Mouse (Mus musculus) CD4-positive helper T cell, adult 2 months (primary cell): ENCODE measurements around the gene Cnnm3.

Source experiments
- DNase-seq: peaks from one replicate; pipeline ENCODE4 v3.0.0-alpha.2; 2012; ENCODE audit warnings: low read depth, missing footprints, low spot score

The Cnnm3 gene

DNA sequence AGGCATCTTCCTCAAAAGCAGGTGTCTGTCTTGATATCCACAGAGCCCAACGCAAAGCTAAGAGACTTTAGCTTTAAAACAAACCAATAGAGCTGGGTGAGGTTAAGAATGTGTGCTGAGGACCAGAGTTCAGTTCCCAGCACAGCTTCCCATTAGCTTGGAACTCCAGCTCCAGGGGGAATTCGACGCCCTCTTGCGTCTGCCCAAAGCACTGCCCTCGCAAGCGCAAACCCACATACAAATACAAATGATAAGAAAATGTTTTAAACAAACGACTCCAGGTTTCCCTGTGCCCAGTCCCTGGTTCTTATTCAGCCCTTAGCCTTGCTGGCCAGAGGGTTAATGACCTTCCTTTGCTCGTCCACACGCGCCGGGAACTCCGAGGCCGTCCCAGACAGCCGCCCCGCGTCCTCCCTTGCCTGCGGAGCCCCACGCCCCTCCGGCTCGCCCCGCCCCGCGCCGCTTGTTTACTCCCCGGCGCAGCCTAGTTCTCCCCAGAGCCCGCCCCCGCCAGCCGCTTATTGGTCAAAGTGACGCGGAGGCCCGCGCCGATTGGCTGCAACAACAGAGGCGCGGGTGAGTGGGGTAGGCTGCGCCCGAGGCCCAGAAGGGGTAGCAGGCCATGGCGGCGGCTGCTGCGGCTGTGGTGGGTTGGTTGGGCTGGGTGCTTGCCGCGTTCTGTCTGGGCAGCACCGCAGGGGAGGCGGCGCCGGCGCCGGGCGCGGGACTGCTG lies at the start of gene Cnnm3:
Gene Cnnm3 (plus strand): TSS at position 579 of the 733 bp plus-strand sequence.
- DNase-seq = peak; percentile 98

- DNase-seq = no peak
These were observed 46.0 kb upstream of the Cnnm3 start for GRCm38 (mm10) chr1:36465641-36466160.

GRCm38 (mm10) chr1:36467446-36467845 lies 44.2 kb upstream of the Cnnm3 start:
- DNase-seq = no peak

- DNase-seq = no peak
These were observed 41.7 kb upstream of the Cnnm3 start for GRCm38 (mm10) chr1:36469811-36470444.

DNA sequence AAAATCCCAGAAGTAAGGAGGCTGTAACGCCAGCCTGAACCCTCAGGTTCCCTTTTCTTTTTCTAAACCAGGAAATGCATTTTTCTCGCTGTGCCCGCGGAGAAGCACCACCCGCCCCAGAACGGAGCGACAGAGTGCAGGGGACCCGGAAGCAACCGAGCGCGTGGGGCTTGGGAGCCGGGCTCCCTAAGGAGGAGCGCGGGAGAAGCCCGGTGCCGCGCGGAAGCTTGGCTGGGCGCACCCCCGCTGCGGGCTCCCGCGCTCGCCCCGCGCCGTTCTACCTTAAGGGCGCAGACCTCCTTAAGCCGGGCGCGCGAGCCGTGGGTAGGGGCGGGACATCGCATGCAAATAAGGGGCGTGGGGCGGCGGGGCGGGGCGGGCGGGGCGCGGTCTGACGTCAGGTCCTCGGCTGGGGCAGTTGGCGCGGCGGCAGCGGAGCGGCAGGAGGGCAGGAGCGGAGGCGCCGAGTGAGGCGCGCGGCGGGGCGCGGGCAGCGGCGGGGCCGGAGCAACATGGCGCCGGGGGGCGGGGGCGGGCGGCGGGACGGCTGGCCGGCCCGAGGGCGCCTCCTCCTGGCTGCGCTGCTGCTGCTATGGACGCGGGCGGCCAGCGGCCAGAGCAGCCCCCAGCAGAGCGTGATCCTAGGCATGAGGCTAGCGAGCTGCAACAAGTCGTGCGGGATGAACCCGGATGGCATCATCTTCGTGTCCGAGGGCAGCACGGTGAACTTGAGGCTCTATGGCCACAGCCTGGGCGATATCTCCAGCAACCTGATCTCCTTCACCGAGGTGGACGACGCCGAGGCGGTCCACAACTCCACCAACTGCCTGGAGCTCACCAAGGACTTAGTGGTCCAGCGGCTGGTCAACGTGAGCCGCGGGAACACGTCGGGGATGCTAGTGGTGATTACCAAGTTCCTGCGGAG lies 40.2 kb upstream of the Cnnm3 start, which contains the start of gene Cnnm4:
Gene Cnnm4 (plus strand): TSS at position 440 of the 925 bp plus-strand sequence.
- DNase-seq = peak; percentile 89

DNA sequence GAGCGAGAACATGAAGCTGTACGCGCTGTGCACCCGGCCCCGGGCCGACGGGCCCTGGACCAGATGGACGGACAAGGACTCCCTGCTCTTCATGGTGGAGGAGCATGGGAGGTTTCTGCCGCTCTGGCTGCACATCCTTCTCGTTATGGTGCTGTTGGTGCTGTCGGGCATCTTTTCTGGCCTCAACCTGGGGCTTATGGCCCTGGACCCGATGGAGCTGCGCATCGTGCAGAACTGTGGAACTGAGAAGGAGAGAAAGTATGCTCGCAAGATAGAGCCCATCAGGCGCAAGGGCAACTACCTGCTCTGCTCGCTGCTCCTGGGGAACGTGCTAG lies 39.6 kb upstream of the Cnnm3 start:
- no peak for DNase-seq

DNA sequence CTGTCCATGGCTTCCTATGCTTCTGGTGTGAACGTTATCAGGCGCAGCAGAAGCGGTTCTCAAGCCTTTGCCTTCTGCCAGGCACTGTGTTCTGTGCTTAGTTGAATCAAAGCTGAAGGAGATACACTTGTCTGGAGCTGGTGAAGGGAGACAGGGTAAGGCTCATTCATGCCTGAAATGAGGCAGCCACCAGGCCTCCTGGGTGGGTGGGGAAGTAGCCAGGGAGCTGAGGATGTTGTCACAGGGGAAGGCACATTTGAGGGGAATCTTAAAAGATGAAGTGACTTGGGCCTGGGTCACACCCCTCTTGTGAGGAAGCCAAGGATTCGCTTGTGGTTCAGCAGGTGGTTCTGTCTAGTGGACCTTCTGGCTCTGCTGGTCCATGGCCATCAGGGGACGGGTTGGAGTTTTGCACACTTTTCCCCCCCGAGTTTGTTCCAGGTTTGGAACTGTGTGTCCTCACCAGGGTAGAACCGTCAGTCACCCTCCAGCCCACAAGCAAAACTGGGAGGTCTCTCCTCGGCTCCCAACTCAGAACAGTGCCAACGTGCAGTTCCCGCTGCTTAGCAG lies 38.4 kb upstream of the Cnnm3 start:
- DNase-seq = no peak

GRCm38 (mm10) chr1:36474646-36475045 lies 37.0 kb upstream of the Cnnm3 start:
- DNase-seq = no peak

DNA sequence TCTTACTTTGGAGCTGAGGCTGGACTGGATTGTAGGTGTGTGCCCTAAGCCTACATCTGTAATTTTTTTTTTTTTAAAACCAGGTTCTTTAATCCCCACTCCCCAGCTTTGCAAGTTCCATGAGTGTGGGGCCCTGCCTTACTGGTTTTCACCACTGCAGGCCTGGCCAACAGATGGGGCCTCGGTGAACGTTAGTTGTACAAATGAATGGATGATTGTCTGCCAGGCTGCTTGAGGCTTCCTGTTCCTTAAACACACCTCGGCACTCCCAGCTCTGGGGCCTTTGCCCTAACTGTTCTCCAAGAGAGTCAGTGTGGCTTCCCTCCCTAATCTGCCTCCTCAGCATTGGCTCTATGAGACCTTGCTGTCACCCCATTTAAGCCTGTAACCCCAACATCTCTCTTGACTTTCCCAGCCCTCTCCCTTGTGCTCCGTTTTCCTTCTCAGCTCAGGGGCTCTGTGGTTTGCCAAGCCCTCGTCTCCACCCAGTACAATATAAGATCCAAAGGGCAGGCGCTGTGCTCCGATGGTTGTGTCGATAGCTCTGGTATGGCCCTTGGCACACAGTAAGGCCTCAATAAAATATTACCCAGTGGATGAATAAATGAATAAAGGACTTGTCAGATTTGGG lies 36.1 kb upstream of the Cnnm3 start:
- DNase-seq = no peak

DNA sequence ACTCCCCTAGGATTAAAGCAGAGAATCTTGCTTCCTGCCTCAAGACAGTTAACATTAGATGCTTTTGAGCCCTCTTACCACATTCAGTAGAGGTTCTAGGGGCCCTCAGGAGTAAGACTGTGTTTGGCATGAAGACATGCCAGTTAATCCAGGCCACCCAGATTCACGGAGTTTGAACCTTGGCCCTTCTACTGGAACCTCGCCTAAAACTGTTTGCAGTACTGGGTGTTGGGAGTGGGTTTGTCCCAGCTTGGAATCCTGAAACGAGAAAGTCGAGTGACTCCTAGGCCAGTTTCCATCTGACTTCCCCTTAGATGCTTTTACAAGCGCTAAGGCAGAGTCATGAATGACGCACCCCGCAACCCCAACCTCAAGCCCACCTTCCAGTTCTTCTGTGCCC lies 35.2 kb upstream of the Cnnm3 start:
- no peak for DNase-seq

- DNase-seq = no peak
These were observed 33.3 kb upstream of the Cnnm3 start for GRCm38 (mm10) chr1:36478343-36478795.

GRCm38 (mm10) chr1:36479903-36480899 lies 31.5 kb upstream of the Cnnm3 start:
- DNase-seq = no peak

DNA sequence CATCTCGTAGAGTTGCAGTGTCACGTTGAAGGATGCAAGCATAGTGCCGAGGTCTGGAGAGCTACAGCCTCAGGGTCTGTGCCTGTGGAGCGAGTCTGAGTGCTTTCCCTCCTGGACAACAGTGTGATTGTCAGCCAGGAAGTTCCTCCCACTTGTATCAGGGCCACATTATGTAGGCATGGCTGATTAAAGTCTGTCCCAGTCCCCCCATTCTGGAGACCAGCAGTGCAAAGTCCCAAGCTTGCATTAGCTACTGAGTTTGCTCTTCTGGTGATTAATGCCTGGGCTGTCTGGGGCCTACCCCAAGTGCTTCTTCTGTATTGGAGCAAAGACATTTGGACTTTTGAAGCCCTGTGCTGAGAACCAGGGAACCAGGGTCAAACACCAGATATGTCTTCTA lies 27.8 kb upstream of the Cnnm3 start:
- DNase-seq = no peak

GRCm38 (mm10) chr1:36485080-36485479 lies 26.6 kb upstream of the Cnnm3 start:
- DNase-seq = no peak

GRCm38 (mm10) chr1:36487111-36487510 lies 24.6 kb upstream of the Cnnm3 start:
- DNase-seq = no peak

DNA sequence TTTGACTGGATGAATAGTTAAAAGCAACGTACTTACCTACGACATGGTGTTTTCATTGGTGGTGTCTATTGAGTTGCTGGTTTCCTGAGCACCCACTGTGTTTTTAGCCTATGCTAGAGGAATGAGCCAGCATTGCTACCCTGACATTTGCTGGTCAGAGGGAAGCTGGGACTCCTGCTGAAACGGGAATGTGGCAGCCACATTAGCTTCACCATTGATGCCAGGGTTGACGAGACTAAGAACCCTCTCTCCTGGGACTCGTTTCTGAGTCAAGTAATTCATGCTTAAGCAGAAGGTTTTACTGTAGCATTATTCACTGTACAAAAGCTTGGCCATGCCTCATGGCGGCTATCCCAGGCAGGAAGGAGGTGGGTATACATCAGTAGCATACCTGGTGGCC lies 22.0 kb upstream of the Cnnm3 start:
- DNase-seq = no peak

GRCm38 (mm10) chr1:36492416-36493139 lies 19.1 kb upstream of the Cnnm3 start:
- DNase-seq = no peak

GRCm38 (mm10) chr1:36493299-36493698 lies 18.4 kb upstream of the Cnnm3 start:
- no peak for DNase-seq

- no peak for DNase-seq
These were observed 14.9 kb upstream of the Cnnm3 start for GRCm38 (mm10) chr1:36496719-36497118.
